Comparison of ENCODE assay signal across 8 mouse cellular contexts in genomic region chr17:83956821-83957565, GRCm38 (mm10).
DNase-seq lines count a peak whose midpoint lies in the region; ATAC-seq and TF ChIP-seq lines count a peak whose summit lies in the region.

No protein-coding gene starts in this region.

- H3K9ac ChIP-seq in heart, postnatal 0 days (replicated peaks; ENCODE audit: low read depth, low read length), result no peak overlapping the region
- no peak overlapping the region for H3K9ac ChIP-seq in limb, embryonic 14.5 days (ENCODE audit: low read depth, low read length, severe bottlenecking)

- H3K4me3 ChIP-seq in heart, postnatal 0 days (ENCODE audit: low read depth, low read length), result no peak overlapping the region
- H3K4me3 ChIP-seq in limb, embryonic 14.5 days (replicated peaks; ENCODE audit: low read length), result no peak overlapping the region

- TF ChIP-seq EP300 in heart, postnatal 0 days (IDR thresholded peaks at IDR 0.05; ENCODE audit: low read depth), result no peak

- DNase-seq in cerebellum, adult 11-12 months, result peak; percentile 3
- DNase-seq in cerebellum, postnatal 36 days, result no peak
- DNase-seq in MEL-GATA-1-ER (ENCODE audit: extremely low read depth, low read depth), result peak; percentile 49
- DNase-seq in heart, postnatal 0 days (ENCODE audit: low spot score), result no peak
- DNase-seq in limb, embryonic 14.5 days (ENCODE audit: low spot score), result no peak
- no peak for DNase-seq in urinary bladder, postnatal 10 days (ENCODE audit: low spot score)
- no peak for DNase-seq in urinary bladder, postnatal 4 days (ENCODE audit: low spot score in 2 of 2)
- DNase-seq in thymus, postnatal 10 days (ENCODE audit: low spot score in 2 of 2), result no peak

- H3K27ac ChIP-seq in heart, postnatal 0 days (ENCODE audit: low read depth), result peak overlapping the region; percentile 62
- H3K27ac ChIP-seq in limb, embryonic 14.5 days (replicated peaks; ENCODE audit: low read depth, low read length), result peak overlapping the region; percentile 85

- no peak for ATAC-seq in heart, postnatal 0 days (ENCODE audit: insufficient read depth, low read depth)
- no peak for ATAC-seq in limb, embryonic 14.5 days (ENCODE audit: low FRiP score, low read depth)

- no peaks in the 10 kb centered on the region for H3K9me3 ChIP-seq in heart, postnatal 0 days (replicated peaks; ENCODE audit: control insufficient read depth, low read length)
- no peaks in the 10 kb centered on the region for H3K9me3 ChIP-seq in limb, embryonic 14.5 days (ENCODE audit: control insufficient read depth, low read length)

- TF ChIP-seq POLR2A in limb, embryonic 14.5 days (IDR thresholded peaks at IDR 0.05; ENCODE audit: borderline replicate concordance, extremely low read depth, insufficient read depth, insufficient read length), result no peak

- H3K36me3 ChIP-seq in heart, postnatal 0 days (replicated peaks; ENCODE audit: control insufficient read depth, insufficient read depth, low read length), result no peaks in the 10 kb centered on the region
- H3K36me3 ChIP-seq in limb, embryonic 14.5 days (ENCODE audit: control insufficient read depth, insufficient read depth, low read length), result no peaks in the 10 kb centered on the region

- H3K4me1 ChIP-seq in heart, postnatal 0 days (ENCODE audit: control insufficient read depth, insufficient read depth), result peaks cover 28% of the 10 kb centered on the region
- peaks cover 49% of the 10 kb centered on the region for H3K4me1 ChIP-seq in limb, embryonic 14.5 days (ENCODE audit: control insufficient read depth, insufficient read depth, low read length)

- TF ChIP-seq CTCF in heart, postnatal 0 days (IDR thresholded peaks at IDR 0.05; ENCODE audit: low read depth), result no peak

- H3K4me2 ChIP-seq in heart, postnatal 0 days (ENCODE audit: low read depth, low read length), result no peak overlapping the region
- H3K4me2 ChIP-seq in limb, embryonic 14.5 days (replicated peaks; ENCODE audit: low read depth, low read length, severe bottlenecking), result no peak overlapping the region

- 41% methylated on average over 12 of the region's 12 CpGs for WGBS in heart, postnatal 0 days
- 41% methylated on average over 12 of the region's 12 CpGs for WGBS in limb, embryonic 14.5 days

- H3K27me3 ChIP-seq in heart, postnatal 0 days (ENCODE audit: control insufficient read depth, insufficient read depth, low read length), result no peaks in the 10 kb centered on the region
- H3K27me3 ChIP-seq in limb, embryonic 14.5 days (ENCODE audit: control insufficient read depth, insufficient read depth, low read length), result no peaks in the 10 kb centered on the region

Comparison
In these comparisons a context has a peak if more than half of its experiments do, and no peak if none do; other contexts are left out.
1. DNase-seq: peak in cerebellum, adult 11-12 months (single experiment) and MEL-GATA-1-ER (single experiment); none in cerebellum, postnatal 36 days (0 of 2), heart, postnatal 0 days (single experiment), limb, embryonic 14.5 days (single experiment), urinary bladder, postnatal 10 days (single experiment), urinary bladder, postnatal 4 days (0 of 2) and thymus, postnatal 10 days (0 of 2).